Mouse (Mus musculus) forebrain, embryonic 12.5 days (tissue): Measurements from ENCODE around the gene Cd44. TPM values are rescaled to one million over a fixed set of nuclear protein-coding genes. Genes with fewer than 3 reads are reported as not detected.

Experiments
- ATAC-seq: fragments of 200-750 bp; cut with Nextera tagmentation; 2 replicates; pipeline ENCODE4 v1.8.0; 2017; ENCODE audit warnings: moderate TSS enrichment; ENCODE audit not compliant: low FRiP score
- H3K27ac ChIP-seq: fragments of 300-500 bp; sonication (generic); 2 replicates; pipeline ENCODE4 v1.5.1; 2016; ENCODE audit warnings: mild to moderate bottlenecking
- H3K27me3 ChIP-seq: fragments of 300-500 bp; sonication (generic); 2 replicates; pipeline ENCODE4 v1.6.1; 2016; ENCODE audit warnings: mild to moderate bottlenecking
- H3K36me3 ChIP-seq: fragments of 300-500 bp; sonication (generic); replicated peaks from 2 replicates; pipeline ENCODE4 v1.6.1; 2016; ENCODE audit warnings: mild to moderate bottlenecking
- H3K4me1 ChIP-seq: fragments of 300-500 bp; sonication (generic); 2 replicates; pipeline ENCODE4 v1.6.1; 2016
- H3K4me2 ChIP-seq: fragments of 300-500 bp; sonication (generic); 2 replicates; pipeline ENCODE4 v1.6.1; 2016; ENCODE audit warnings: mild to moderate bottlenecking, moderate library complexity
- H3K4me3 ChIP-seq: fragments of 300-500 bp; sonication (generic); replicated peaks from 2 replicates; pipeline ENCODE4 v1.5.1; 2016; ENCODE audit warnings: mild to moderate bottlenecking
- H3K9ac ChIP-seq: fragments of 300-500 bp; sonication (generic); 2 replicates; pipeline ENCODE4 v1.6.1; 2016; ENCODE audit warnings: mild to moderate bottlenecking
- H3K9me3 ChIP-seq: fragments of 300-500 bp; sonication (generic); 2 replicates; pipeline ENCODE4 v1.6.1; 2016
- WGBS: fragments of 180-500 bp; shearing (Covaris S2); methylation state at CpG from one replicate; pipeline ENCODE4 v1.1.7; 2016; 5-methylcytosine and 5-hydroxymethylcytosine counted together
- polyA plus RNA-seq: library from polyadenylated mRNA; unstranded; fragments of >200 nt; fragmentation: Nextera tagmentation; extraction: Ambion mirVana; gene quantifications from 2 replicates; pipeline ENCODE4 v1.2.1, GENCODE M21; 2016

The Cd44 gene
- polyA plus RNA-seq, 1 experiment from 2014 or later, result 1.9 TPM

DNA sequence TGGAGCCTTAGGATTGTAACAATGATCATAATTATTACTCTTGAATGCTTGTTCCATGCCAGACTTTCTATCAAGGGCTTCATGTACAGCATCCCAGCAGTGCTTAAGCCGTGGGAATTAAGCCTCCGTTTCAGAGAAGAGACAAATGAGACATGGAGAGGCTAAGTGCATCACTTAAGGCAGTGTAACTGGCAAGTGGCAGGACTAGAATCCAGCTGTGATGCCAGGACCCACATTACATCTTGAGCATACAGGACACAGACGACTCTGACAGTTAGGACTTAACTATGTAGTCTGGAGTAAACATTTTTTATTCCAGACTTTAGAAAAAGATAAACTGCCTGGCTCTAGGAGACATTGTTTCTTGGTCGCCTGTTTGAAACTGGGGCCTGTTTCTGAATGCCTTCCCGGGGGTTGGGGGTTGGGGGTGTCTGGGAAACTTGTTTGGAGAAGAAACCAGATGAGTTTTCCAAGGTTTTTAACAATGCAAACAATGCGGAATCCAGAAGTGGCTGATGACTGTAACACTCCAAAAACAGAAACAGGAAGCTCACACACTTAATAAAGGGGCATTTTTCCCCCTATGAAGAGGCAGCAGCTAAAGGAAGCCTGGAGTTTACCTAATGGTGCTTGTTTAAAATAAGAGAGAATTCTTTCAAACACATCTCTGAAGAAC lies 18.7 kb downstream of the Cd44 start:
- no peak overlapping the region for H3K9ac ChIP-seq
- no peaks in the 10 kb centered on the region for H3K27me3 ChIP-seq
- ATAC-seq, result no peak
- H3K27ac ChIP-seq, result peak overlapping the region; percentile 13; the same call in 1 of the 2 replicates
- no peak overlapping the region for H3K4me2 ChIP-seq
- WGBS, result 60% methylated on average over 6 of the region's 6 CpGs
- no peaks in the 10 kb centered on the region for H3K9me3 ChIP-seq
- no peaks in the 10 kb centered on the region for H3K36me3 ChIP-seq
- H3K4me3 ChIP-seq, result no peak overlapping the region
- 0 out of 2 replicates have a peak, but pooled peaks cover 4% of the 10 kb centered on the region for H3K4me1 ChIP-seq

- no peaks in the 10 kb centered on the region for H3K27me3 ChIP-seq
- H3K4me3 ChIP-seq, result no peak overlapping the region
- H3K4me2 ChIP-seq, result no peak overlapping the region
- no peaks in the 10 kb centered on the region for H3K36me3 ChIP-seq
- WGBS, result 74% methylated on average over 8 of the region's 8 CpGs
- H3K4me1 ChIP-seq, result 0 out of 2 replicates have a peak, but pooled peaks cover 4% of the 10 kb centered on the region
- H3K9me3 ChIP-seq, result no peaks in the 10 kb centered on the region
- no peak overlapping the region for H3K9ac ChIP-seq
- ATAC-seq, result no peak
- peak overlapping the region; percentile 13; the same call in 1 of the 2 replicates for H3K27ac ChIP-seq
Observed at GRCm38 (mm10) chr2:102882004-102882588, 19.4 kb downstream of the Cd44 start.

DNA sequence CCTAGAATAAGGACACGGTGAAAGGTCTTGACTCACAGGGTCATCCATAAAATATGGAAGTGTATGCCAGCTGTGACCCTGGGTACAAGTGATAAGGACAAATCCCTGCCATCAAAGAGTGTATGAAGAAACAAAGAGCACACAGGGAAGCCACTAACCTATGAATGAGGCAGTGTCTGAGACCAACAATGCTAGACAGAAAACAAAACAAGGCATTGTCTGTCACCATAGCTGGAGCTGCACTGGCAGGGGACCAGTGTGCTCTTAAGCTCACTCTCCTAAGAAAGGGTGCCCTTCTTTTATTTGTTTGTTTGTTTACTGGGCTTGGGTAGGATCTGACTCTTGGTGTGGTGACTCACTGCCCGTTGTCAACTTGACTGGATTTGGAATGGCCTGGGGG lies 23.0 kb downstream of the Cd44 start:
- H3K9me3 ChIP-seq, result no peaks in the 10 kb centered on the region
- no peak for ATAC-seq
- no peak overlapping the region for H3K27ac ChIP-seq
- H3K4me1 ChIP-seq, result peaks cover 12% of the 10 kb centered on the region
- H3K36me3 ChIP-seq, result no peaks in the 10 kb centered on the region
- no peaks in the 10 kb centered on the region for H3K27me3 ChIP-seq
- no peak overlapping the region for H3K4me2 ChIP-seq
- no peak overlapping the region for H3K9ac ChIP-seq
- H3K4me3 ChIP-seq, result no peak overlapping the region
- WGBS, result 56% methylated on average over 2 of the region's 2 CpGs

GRCm38 (mm10) chr2:102877463-102877862 lies 24.0 kb downstream of the Cd44 start:
- 95% methylated on average over 4 of the region's 4 CpGs for WGBS
- Histone ChIP-seq H3K4me1 (peaks cover 13% of the 10 kb centered on the region), H3K27ac (no peak overlapping the region)

DNA sequence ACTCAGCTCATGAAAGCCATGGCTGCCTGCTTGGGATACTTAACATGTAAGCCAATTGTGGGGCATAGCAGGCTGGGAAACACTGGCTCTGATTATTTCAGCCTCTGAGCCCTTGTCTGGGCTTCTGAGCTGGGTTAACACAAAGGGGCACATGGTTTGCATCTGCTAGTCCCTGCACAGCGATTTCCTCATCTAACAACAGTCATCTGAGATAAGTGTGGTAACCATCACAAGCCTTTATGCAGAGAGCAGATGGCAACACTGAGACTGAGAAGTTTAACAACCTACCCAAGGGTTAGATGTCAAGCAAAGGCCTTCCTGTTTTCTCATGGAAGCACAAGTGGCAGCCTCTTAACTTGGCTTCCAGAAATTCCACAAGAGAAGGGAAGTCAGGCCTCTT lies 25.3 kb downstream of the Cd44 start:
- no peak for ATAC-seq
- WGBS, result 71% methylated on average over 1 of the region's 1 CpGs
- Histone ChIP-seq H3K27me3 (no peaks in the 10 kb centered on the region), H3K4me1 (peaks cover 9% of the 10 kb centered on the region), H3K36me3 (no peaks in the 10 kb centered on the region), H3K27ac (no peak overlapping the region), H3K4me3 (no peak overlapping the region), H3K9me3 (no peaks in the 10 kb centered on the region), H3K9ac (no peak overlapping the region), H3K4me2 (no peak overlapping the region)

More at GRCm38 (mm10) chr2:102877463-102877862, 24.0 kb downstream of the Cd44 start:
- no peak for ATAC-seq
- no peak overlapping the region for H3K9ac ChIP-seq
- no peaks in the 10 kb centered on the region for H3K36me3 ChIP-seq
- no peak overlapping the region for H3K4me3 ChIP-seq
- no peaks in the 10 kb centered on the region for H3K27me3 ChIP-seq
- no peaks in the 10 kb centered on the region for H3K9me3 ChIP-seq
- H3K4me2 ChIP-seq, result no peak overlapping the region

GRCm38 (mm10) chr2:102873848-102874247 lies 27.6 kb downstream of the Cd44 start:
- Histone ChIP-seq H3K4me2 (no peak overlapping the region), H3K4me1 (peaks cover 9% of the 10 kb centered on the region), H3K27me3 (no peaks in the 10 kb centered on the region), H3K4me3 (no peak overlapping the region), H3K9ac (no peak overlapping the region), H3K27ac (no peak overlapping the region), H3K36me3 (no peaks in the 10 kb centered on the region), H3K9me3 (no peaks in the 10 kb centered on the region)
- 27% methylated on average over 4 of the region's 4 CpGs for WGBS
- ATAC-seq, result no peak

GRCm38 (mm10) chr2:102873194-102873593 lies 28.3 kb downstream of the Cd44 start:
- H3K9ac ChIP-seq, result no peak overlapping the region
- no peak overlapping the region for H3K4me3 ChIP-seq
- H3K27ac ChIP-seq, result no peak overlapping the region
- no peaks in the 10 kb centered on the region for H3K27me3 ChIP-seq
- ATAC-seq, result no peak
- no peaks in the 10 kb centered on the region for H3K36me3 ChIP-seq
- 88% methylated on average over 4 of the region's 4 CpGs for WGBS
- peaks cover 13% of the 10 kb centered on the region for H3K4me1 ChIP-seq
- H3K9me3 ChIP-seq, result no peaks in the 10 kb centered on the region
- H3K4me2 ChIP-seq, result no peak overlapping the region

DNA sequence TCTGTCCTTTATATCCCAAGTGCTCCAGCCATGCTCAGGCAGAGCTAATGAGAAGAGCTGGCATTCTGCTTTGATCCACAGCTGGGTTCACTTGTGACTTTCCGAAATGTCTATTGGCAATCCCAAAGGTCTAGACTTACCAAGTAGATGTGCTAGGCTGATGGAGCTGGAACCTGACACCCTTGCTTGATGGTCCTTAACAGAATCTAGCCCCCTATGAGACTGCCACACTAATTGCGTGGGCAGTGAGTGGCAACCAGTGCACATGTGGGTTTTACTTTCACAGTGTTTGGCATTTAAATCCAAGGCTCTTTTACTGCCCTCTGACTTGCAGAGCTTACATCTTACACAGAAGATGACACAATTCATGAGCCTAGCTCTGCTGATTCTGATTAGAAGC lies 29.0 kb downstream of the Cd44 start:
- no peak overlapping the region for H3K4me2 ChIP-seq
- H3K9ac ChIP-seq, result no peak overlapping the region
- H3K27ac ChIP-seq, result no peak overlapping the region
- H3K4me1 ChIP-seq, result peaks cover 16% of the 10 kb centered on the region
- no peak for ATAC-seq
- WGBS, result 94% methylated on average over 2 of the region's 2 CpGs
- no peaks in the 10 kb centered on the region for H3K9me3 ChIP-seq
- H3K27me3 ChIP-seq, result no peaks in the 10 kb centered on the region
- no peak overlapping the region for H3K4me3 ChIP-seq
- no peaks in the 10 kb centered on the region for H3K36me3 ChIP-seq

GRCm38 (mm10) chr2:102868444-102868843 lies 33.0 kb downstream of the Cd44 start:
- no peak overlapping the region for H3K9ac ChIP-seq
- peaks cover 16% of the 10 kb centered on the region for H3K4me1 ChIP-seq
- no peak overlapping the region for H3K27ac ChIP-seq
- H3K27me3 ChIP-seq, result no peaks in the 10 kb centered on the region
- no peak overlapping the region for H3K4me3 ChIP-seq
- H3K4me2 ChIP-seq, result no peak overlapping the region
- WGBS, result 85% methylated on average over 2 of the region's 2 CpGs
- no peaks in the 10 kb centered on the region for H3K9me3 ChIP-seq
- H3K36me3 ChIP-seq, result no peaks in the 10 kb centered on the region
- ATAC-seq, result no peak

DNA sequence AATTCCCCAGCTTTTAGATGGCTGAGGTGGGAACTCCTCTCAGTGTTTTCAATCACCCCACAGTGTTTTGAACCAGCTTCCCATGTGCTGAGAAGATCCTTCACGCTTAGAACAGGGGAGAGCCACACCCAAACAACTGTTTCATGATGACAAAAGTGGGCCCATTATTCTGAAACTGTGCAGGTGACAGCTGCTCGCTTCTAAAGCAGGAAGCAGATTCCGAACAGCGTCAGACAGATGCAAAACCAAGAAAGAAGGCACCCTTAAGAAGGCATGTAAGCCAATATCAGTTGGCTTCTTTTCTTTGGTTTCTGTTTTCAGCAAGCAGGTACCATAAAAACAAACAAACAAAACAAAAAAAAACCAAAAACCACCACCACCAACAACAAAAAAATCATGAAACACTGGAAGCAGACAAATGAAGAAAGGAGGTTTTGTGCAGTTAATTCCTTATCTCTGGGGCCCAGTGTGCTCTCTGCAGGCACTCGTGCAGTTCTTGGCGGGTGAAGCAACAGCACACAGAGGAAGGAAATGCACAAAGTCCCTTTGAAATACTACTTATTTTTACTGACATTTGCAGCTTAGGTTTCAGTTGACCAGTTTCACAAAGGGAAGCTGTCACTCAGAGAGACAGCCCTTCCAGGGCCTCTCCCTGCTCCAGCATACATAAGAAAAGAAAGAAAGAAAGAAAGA lies 33.9 kb downstream of the Cd44 start:
- Histone ChIP-seq H3K4me1 (peaks cover 16% of the 10 kb centered on the region), H3K27ac (no peak overlapping the region), H3K9me3 (no peaks in the 10 kb centered on the region), H3K4me2 (no peak overlapping the region), H3K36me3 (no peaks in the 10 kb centered on the region), H3K9ac (no peak overlapping the region), H3K27me3 (no peaks in the 10 kb centered on the region), H3K4me3 (no peak overlapping the region)
- no peak for ATAC-seq
- WGBS, result 56% methylated on average over 6 of the region's 6 CpGs

DNA sequence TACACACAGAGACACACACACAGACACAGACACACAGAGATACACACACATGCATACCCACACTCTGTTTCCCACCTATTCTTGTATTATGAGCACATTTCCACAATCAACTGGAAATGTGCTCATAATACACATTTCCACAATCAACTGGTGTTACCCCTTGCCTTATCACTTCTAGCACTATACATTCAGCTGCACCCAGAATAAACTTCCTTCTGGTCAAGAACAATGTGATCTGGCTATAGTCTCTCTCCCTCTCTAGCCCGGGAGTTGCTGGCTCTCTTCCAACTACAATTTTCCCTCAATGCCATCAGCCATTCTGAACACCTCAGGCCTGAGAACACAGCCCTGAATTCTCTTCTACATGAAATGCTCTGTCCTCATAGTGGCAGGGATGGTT lies 34.9 kb downstream of the Cd44 start:
- 22% methylated on average over 1 of the region's 1 CpGs for WGBS
- no peaks in the 10 kb centered on the region for H3K9me3 ChIP-seq

GRCm38 (mm10) chr2:102865354-102865752 lies 36.1 kb downstream of the Cd44 start:
- H3K4me2 ChIP-seq, result no peak overlapping the region
- no peaks in the 10 kb centered on the region for H3K27me3 ChIP-seq
- no peaks in the 10 kb centered on the region for H3K36me3 ChIP-seq
- 90% methylated on average over 8 of the region's 8 CpGs for WGBS
- no peak for ATAC-seq
- no peak overlapping the region for H3K4me3 ChIP-seq
- no peak overlapping the region for H3K27ac ChIP-seq
- no peaks in the 10 kb centered on the region for H3K9me3 ChIP-seq
- H3K9ac ChIP-seq, result no peak overlapping the region
- H3K4me1 ChIP-seq, result peaks cover 16% of the 10 kb centered on the region

More for the DNA sequence above, 34.9 kb downstream of the Cd44 start:
- Histone ChIP-seq H3K4me2 (no peak overlapping the region), H3K27me3 (no peaks in the 10 kb centered on the region), H3K4me3 (no peak overlapping the region), H3K36me3 (no peaks in the 10 kb centered on the region), H3K27ac (no peak overlapping the region), H3K4me1 (peaks cover 16% of the 10 kb centered on the region), H3K9ac (no peak overlapping the region)
- no peak for ATAC-seq
